Mouse (Mus musculus): ENCODE results near the gene Prok1.

The Prok1 gene

GRCm38 (mm10) chr3:107239607-107240006, at the start of gene Prok1:
Prok1 (minus strand) TSS chr3:107239707.
- no peak for DNase-seq

GRCm38 (mm10) chr3:107287346-107287745, 47.8 kb upstream of the Prok1 start:
- DNase-seq, result no peak

GRCm38 (mm10) chr3:107286123-107286522, 46.6 kb upstream of the Prok1 start:
- DNase-seq, result no peak

- DNase-seq, result peak; percentile 96
These were observed 39.2 kb upstream of the Prok1 start, which contains the start of gene Lamtor5 for GRCm38 (mm10) chr3:107278479-107279269. Lamtor5 (plus strand) TSS chr3:107278858.

- DNase-seq, result no peak
These were observed 37.1 kb upstream of the Prok1 start for GRCm38 (mm10) chr3:107276626-107277025.

- no peak for DNase-seq
These were observed 36.5 kb upstream of the Prok1 start for GRCm38 (mm10) chr3:107275996-107276395.

- no peak for DNase-seq
These were observed 35.8 kb upstream of the Prok1 start for GRCm38 (mm10) chr3:107275351-107275750.

GRCm38 (mm10) chr3:107273820-107274219, 34.3 kb upstream of the Prok1 start:
- peak; percentile 64 to 70 for DNase-seq

- no peak for DNase-seq
These were observed 32.9 kb upstream of the Prok1 start for GRCm38 (mm10) chr3:107272433-107272832.

- DNase-seq, result no peak
These were observed 27.4 kb upstream of the Prok1 start for GRCm38 (mm10) chr3:107266814-107267345.

GRCm38 (mm10) chr3:107261851-107262165, 22.3 kb upstream of the Prok1 start:
- DNase-seq, result no peak

- no peak for DNase-seq
These were observed 21.7 kb upstream of the Prok1 start for GRCm38 (mm10) chr3:107260956-107261850.

GRCm38 (mm10) chr3:107257924-107258323, 18.4 kb upstream of the Prok1 start:
- DNase-seq, result no peak

GRCm38 (mm10) chr3:107256724-107257123, 17.2 kb upstream of the Prok1 start:
- no peak for DNase-seq

GRCm38 (mm10) chr3:107255992-107256391, 16.5 kb upstream of the Prok1 start:
- DNase-seq, result no peak

- DNase-seq, result no peak
These were observed 14.4 kb upstream of the Prok1 start for GRCm38 (mm10) chr3:107253925-107254324.

- no peak for DNase-seq
These were observed 12.5 kb upstream of the Prok1 start for GRCm38 (mm10) chr3:107252035-107252434.

GRCm38 (mm10) chr3:107250320-107250719, 10.8 kb upstream of the Prok1 start:
- DNase-seq, result no peak

GRCm38 (mm10) chr3:107249042-107249441, 9.5 kb upstream of the Prok1 start:
- DNase-seq, result no peak

- DNase-seq, result no peak
These were observed 7.4 kb upstream of the Prok1 start for GRCm38 (mm10) chr3:107246876-107247275.

GRCm38 (mm10) chr3:107241389-107242094, 2.0 kb upstream of the Prok1 start:
- DNase-seq, result no peak

- DNase-seq, result no peak
These were observed 981 bp downstream of the Prok1 start for GRCm38 (mm10) chr3:107238471-107238980.

- no peak for DNase-seq
These were observed 1.5 kb downstream of the Prok1 start for GRCm38 (mm10) chr3:107238051-107238450.
